In genomic region chr8:3204758-3205443, GRCm38 (mm10) we compare ENCODE assay signal across 23 mouse cellular contexts.
DNase-seq lines count a peak whose midpoint lies in the region; ATAC-seq and TF ChIP-seq lines count a peak whose summit lies in the region.
"Had no signal": no experiment of that assay in that cellular context is flagged by ENCODE, and none has a peak within 500 bp of the region (broad histone marks: within the 10 kb centered on the region; RNA-seq: fewer than 3 reads in every experiment).

No protein-coding gene starts in this region.

- no peak for ATAC-seq in intestine, embryonic 16.5 days
- ATAC-seq: forebrain, embryonic 14.5 days; hindbrain, postnatal 0 days had no signal

- no peak for TF ChIP-seq POLR2A in kidney, adult 2 months (IDR thresholded peaks at IDR 0.05; ENCODE audit: low read depth, low read length)

- peaks cover 3% of the 10 kb centered on the region for H3K4me1 ChIP-seq in kidney, adult 2 months (ENCODE audit: control insufficient read depth, insufficient read depth, low read length)
- no peaks in the 10 kb centered on the region for H3K4me1 ChIP-seq in ES-E14 (ENCODE audit: control insufficient read depth in 2 of 2, insufficient read depth in 2 of 2, low read length in 2 of 2, poor library complexity in 1 of 2)
- no peaks in the 10 kb centered on the region for H3K4me1 ChIP-seq in intestine, embryonic 16.5 days (ENCODE audit: control insufficient read depth, insufficient read depth, low read length)
- H3K4me1 ChIP-seq in limb, embryonic 10.5 days, result peaks cover 5% of the 10 kb centered on the region; the same call in 1 of the 2 replicates
- H3K4me1 ChIP-seq: embryonic facial prominence, embryonic 15.5 days; forebrain, embryonic 10.5 days; hindbrain, embryonic 13.5 days had no signal

- H3K4me2 ChIP-seq in intestine, embryonic 16.5 days (ENCODE audit: low read depth, low read length), result no peak overlapping the region
- H3K4me2 ChIP-seq: embryonic facial prominence, embryonic 15.5 days; heart, embryonic 11.5 days; heart, embryonic 15.5 days; hindbrain, embryonic 13.5 days had no signal

- H3K27ac ChIP-seq in kidney, adult 2 months (ENCODE audit: insufficient read depth, low read depth, low read length), result no peak overlapping the region
- no peak overlapping the region for H3K27ac ChIP-seq in ES-E14 (ENCODE audit: insufficient read depth, low read depth, low read length, poor library complexity, severe bottlenecking)
- no peak overlapping the region for H3K27ac ChIP-seq in intestine, embryonic 16.5 days (ENCODE audit: low read length)
- H3K27ac ChIP-seq in limb, embryonic 10.5 days, result no peak overlapping the region
- H3K27ac ChIP-seq: embryonic facial prominence, embryonic 15.5 days; forebrain, embryonic 10.5 days; heart, embryonic 15.5 days; hindbrain, embryonic 13.5 days; hindbrain, postnatal 0 days had no signal

- WGBS in kidney, adult 2 months, result 76% methylated on average over 3 of the region's 3 CpGs
- 86% methylated on average over 3 of the region's 3 CpGs for WGBS in intestine, embryonic 16.5 days
- 89% methylated on average over 3 of the region's 3 CpGs for WGBS in limb, embryonic 10.5 days

- no peak overlapping the region for H3K4me3 ChIP-seq in kidney, adult 2 months (ENCODE audit: insufficient read depth, low read depth, low read length)
- no peak overlapping the region for H3K4me3 ChIP-seq in ES-E14 (ENCODE audit: insufficient read depth in 1 of 2, low read depth in 1 of 2, low read length in 2 of 2, poor library complexity in 1 of 2, severe bottlenecking in 1 of 2)
- no peak overlapping the region for H3K4me3 ChIP-seq in intestine, embryonic 16.5 days (ENCODE audit: low read length)
- no peak overlapping the region for H3K4me3 ChIP-seq in limb, embryonic 10.5 days
- H3K4me3 ChIP-seq: embryonic facial prominence, embryonic 15.5 days; erythroblast, embryonic 14.5 days; forebrain, embryonic 10.5 days; heart, embryonic 15.5 days; hindbrain, embryonic 13.5 days had no signal

- no peaks in the 10 kb centered on the region for H3K9me3 ChIP-seq in ES-E14 (ENCODE audit: control insufficient read depth, insufficient read depth, low read depth, low read length)
- no peaks in the 10 kb centered on the region for H3K9me3 ChIP-seq in intestine, embryonic 16.5 days (ENCODE audit: control insufficient read depth, low read length)
- H3K9me3 ChIP-seq in limb, embryonic 10.5 days (replicated peaks), result no peaks in the 10 kb centered on the region
- H3K9me3 ChIP-seq: embryonic facial prominence, embryonic 15.5 days; forebrain, embryonic 10.5 days; heart, embryonic 15.5 days; hindbrain, embryonic 13.5 days had no signal

- TF ChIP-seq CTCF in kidney, adult 2 months (conservative IDR thresholded peaks at IDR 0.05; ENCODE audit: insufficient read depth, insufficient read length, low read depth, low read length), result no peak

- in situ Hi-C loops in ES-E14 (cut with MboI; ENCODE audit: low sequenced_read_pairs in 2 of 2, unreplicated experiment in 2 of 2), result no loop called here

- H3K9ac ChIP-seq in ES-E14 (ENCODE audit: insufficient read depth, low read depth, low read length, poor library complexity, severe bottlenecking), result no peak overlapping the region
- no peak overlapping the region for H3K9ac ChIP-seq in intestine, embryonic 16.5 days (ENCODE audit: low read depth, low read length)
- H3K9ac ChIP-seq: embryonic facial prominence, embryonic 15.5 days; heart, embryonic 15.5 days; hindbrain, embryonic 13.5 days had no signal

- H3K27me3 ChIP-seq in kidney, adult 2 months (replicated peaks; ENCODE audit: control insufficient read depth, insufficient read depth, low read length), result no peaks in the 10 kb centered on the region
- no peaks in the 10 kb centered on the region for H3K27me3 ChIP-seq in intestine, embryonic 16.5 days (replicated peaks; ENCODE audit: control insufficient read depth, insufficient read depth, low read length)
- H3K27me3 ChIP-seq in limb, embryonic 10.5 days (ENCODE audit: low read depth, poor library complexity, severe bottlenecking), result no peaks in the 10 kb centered on the region
- H3K27me3 ChIP-seq: embryonic facial prominence, embryonic 15.5 days; heart, embryonic 15.5 days; hindbrain, embryonic 13.5 days had no signal

- DNase-seq in kidney, adult 2 months, result peak; percentile 48
- no peak for DNase-seq in kidney, postnatal 14 days
- DNase-seq in CD4-positive helper T cell, adult 2 months (ENCODE audit: low read depth, low spot score), result peak; percentile 7
- no peak for DNase-seq in ES-E14 (ENCODE audit: low read depth, low spot score)
- DNase-seq in yolk sac, embryonic 10.5 days (ENCODE audit: low spot score), result peak; percentile 31
- no peak for DNase-seq in limb, embryonic 10.5 days (ENCODE audit: low spot score)
- DNase-seq: adrenal gland, adult 2 months; adrenal gland, postnatal 25 days; cerebellum, adult 2 months; cerebellum, postnatal 10 days; embryo, embryonic 11 days; gastrocnemius, postnatal 36 days; heart, adult 18-20 months; heart, postnatal 14 days had no signal

- peaks cover 8% of the 10 kb centered on the region for H3K36me3 ChIP-seq in kidney, adult 2 months (ENCODE audit: control insufficient read depth, insufficient read depth, low read length)
- no peaks in the 10 kb centered on the region; the same call in 1 of the 2 replicates for H3K36me3 ChIP-seq in ES-E14 (ENCODE audit: control insufficient read depth, insufficient read depth, low read length, poor library complexity, severe bottlenecking)
- peaks cover 9% of the 10 kb centered on the region for H3K36me3 ChIP-seq in intestine, embryonic 16.5 days (ENCODE audit: control insufficient read depth, insufficient read depth, low read length)
- peaks cover 56% of the 10 kb centered on the region for H3K36me3 ChIP-seq in limb, embryonic 10.5 days

TF ChIP-seq in ES-E14, 5 proteins besides CTCF, POLR2A, EP300 and RAD21:
- TF ChIP-seq MAFK (IDR thresholded peaks at IDR 0.05; ENCODE audit: insufficient read depth, low read depth, low read length) (peak; percentile 26; the same call in 1 of the 2 replicates), ZNF384 (IDR thresholded peaks at IDR 0.05; ENCODE audit: low read depth, low read length) (no peak)

Comparison
In these comparisons a context has a peak if more than half of its experiments do, and no peak if none do; other contexts are left out.
1. DNase-seq: peak in kidney, adult 2 months (single experiment), CD4-positive helper T cell, adult 2 months (single experiment) and yolk sac, embryonic 10.5 days (single experiment); none in kidney, postnatal 14 days (single experiment), ES-E14 (single experiment) and limb, embryonic 10.5 days (single experiment).